Mouse (Mus musculus) C2C12 (cell line): ENCODE data around the gene Ndufa6. TPM values are rescaled to one million over a fixed set of nuclear protein-coding genes. Genes with fewer than 3 reads are reported as not detected.
A peak's percentile ranks its signal among the peaks of the same experiment; 100 is the strongest.

Experiments used
- H3K27me3 ChIP-seq: one replicate; pipeline ENCODE4 v1.6.1; 2011; ENCODE audit not compliant: control insufficient read depth, insufficient read depth, insufficient read length
- H3K36me3 ChIP-seq: one replicate; pipeline ENCODE4 v1.6.1; 2011; ENCODE audit not compliant: control insufficient read depth, insufficient read depth
- H3K4me3 ChIP-seq: one replicate; pipeline ENCODE4 v1.5.1; 2011; ENCODE audit warnings: mild to moderate bottlenecking, control low read depth; ENCODE audit not compliant: poor library complexity, insufficient read depth, severe bottlenecking
- H3K79me2 ChIP-seq: one replicate; pipeline ENCODE4 v1.6.1; 2011; ENCODE audit not compliant: control insufficient read depth, insufficient read depth
- H3K79me3 ChIP-seq: one replicate; pipeline ENCODE4 v1.6.1; 2011; ENCODE audit warnings: low read depth, control low read depth
- H3ac ChIP-seq: one replicate; pipeline ENCODE3; 2011; ENCODE audit warnings: low read depth; ENCODE audit not compliant: control insufficient read depth, insufficient read length
- CEBPB ChIP-seq: IDR thresholded peaks from one replicate; pipeline ENCODE4 v1.6.1; 2011; ENCODE audit warnings: low read depth, mild to moderate bottlenecking, control low read depth, moderate library complexity
- CTCF ChIP-seq: IDR thresholded peaks from one replicate; pipeline ENCODE4 v1.5.1; 2011; ENCODE audit not compliant: control insufficient read depth, insufficient read depth, insufficient read length
- FOSL1 ChIP-seq: IDR thresholded peaks from one replicate; pipeline ENCODE4 v1.8.0; 2011; ENCODE audit warnings: mild to moderate bottlenecking, low read length; ENCODE audit not compliant: poor library complexity, insufficient read depth, severe bottlenecking
- MAX ChIP-seq: IDR thresholded peaks from one replicate; pipeline ENCODE4 v1.6.1; 2011; ENCODE audit warnings: mild to moderate bottlenecking, control low read depth
- MYOD1 ChIP-seq: IDR thresholded peaks from one replicate; pipeline ENCODE4 v1.6.1; 2011; ENCODE audit warnings: low read depth; ENCODE audit not compliant: control insufficient read depth, insufficient read length
- MYOG ChIP-seq: IDR thresholded peaks from one replicate; pipeline ENCODE4 v1.6.1; 2011; ENCODE audit not compliant: control insufficient read depth, insufficient read length; ENCODE audit errors: extremely low read depth
- USF1 ChIP-seq: IDR thresholded peaks from one replicate; pipeline ENCODE4 v1.6.1; 2011; ENCODE audit warnings: low read depth, mild to moderate bottlenecking, control low read depth, moderate library complexity
- polyA plus RNA-seq: library from polyadenylated mRNA; unstranded; fragments of >200 nt; fragmentation: generic; extraction: Trizol; gene quantifications from one replicate; pipeline ENCODE4 v1.2.1, GENCODE M21; 2012; ENCODE audit warnings: missing spikeins

Gene Ndufa6
- polyA plus RNA-seq, 1 experiment: 385 TPM

DNA sequence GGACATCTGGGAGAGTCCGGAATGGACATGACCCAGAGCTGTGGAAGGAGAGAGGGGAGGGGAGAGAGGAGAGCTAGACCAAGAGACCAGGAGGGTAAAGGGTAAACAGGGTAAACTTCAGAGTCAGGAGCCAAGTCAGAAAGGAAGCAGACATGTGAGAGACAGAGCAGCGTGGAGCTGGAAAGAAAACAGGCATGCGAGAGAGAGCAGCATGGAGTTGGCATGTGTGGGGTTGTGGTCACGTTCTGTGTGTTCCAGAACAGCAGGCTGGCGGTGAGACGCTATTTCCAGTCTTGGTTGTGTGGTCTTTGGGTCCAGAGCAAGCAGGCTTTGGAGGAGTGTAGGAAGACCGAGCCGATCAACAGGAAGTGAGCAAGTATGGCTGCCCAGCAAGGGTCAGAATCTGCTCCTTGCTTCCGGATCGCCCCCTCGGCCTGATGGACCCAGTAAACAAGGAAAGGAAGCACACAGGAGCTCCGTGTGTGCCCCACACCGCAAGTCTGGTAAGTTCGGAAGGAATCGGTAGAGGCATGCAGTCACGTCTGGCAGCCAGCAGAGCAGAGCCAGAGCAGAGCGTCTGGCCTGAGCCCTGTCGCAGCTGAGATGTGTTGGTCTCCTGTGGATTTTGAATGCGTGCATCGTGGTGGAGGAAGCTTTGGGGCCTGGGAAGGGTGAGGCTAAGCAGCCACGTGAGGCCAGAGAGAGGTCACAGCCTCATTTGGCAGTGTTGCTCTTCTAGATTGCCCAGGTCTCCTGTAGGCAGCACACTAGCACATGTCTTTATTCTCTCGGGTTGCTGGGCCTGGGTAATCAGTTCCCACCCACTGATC, 4.5 kb upstream of the Ndufa6 start:
- Histone ChIP-seq H3K36me3 (no peaks in the 10 kb centered on the region), H3K4me3 (no peak overlapping the region), H3K79me3 (peaks cover 1% of the 10 kb centered on the region), H3K27me3 (no peaks in the 10 kb centered on the region), H3ac (no peak overlapping the region), H3K79me2 (peaks cover 5% of the 10 kb centered on the region)
- no peak for TF ChIP-seq USF1

DNA sequence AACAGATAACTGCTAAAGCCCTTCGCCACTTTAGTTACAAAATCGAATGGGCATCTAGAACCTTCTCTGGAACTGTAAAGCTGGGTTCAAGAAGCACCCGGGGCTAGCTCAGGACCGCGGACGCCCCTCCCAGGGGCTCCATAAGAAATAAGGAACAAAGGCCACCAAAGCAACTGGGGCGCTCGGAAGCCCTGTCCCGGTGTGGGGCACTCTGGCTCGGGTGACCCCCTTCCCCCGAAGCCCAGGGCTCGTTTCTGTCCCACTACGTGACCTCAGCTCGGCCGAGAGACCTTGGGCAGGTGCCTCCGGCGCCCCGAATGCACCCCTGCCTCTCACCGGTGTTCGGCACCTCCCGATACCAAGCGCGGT, 393 bp downstream of the Ndufa6 start:
- peaks cover 42% of the 10 kb centered on the region for H3K79me2 ChIP-seq
- no peak for TF ChIP-seq CEBPB
- no peak for TF ChIP-seq MAX
- TF ChIP-seq CTCF: no peak
- TF ChIP-seq MYOG: no peak
- TF ChIP-seq MYOD1: no peak
- no peak for TF ChIP-seq USF1
- TF ChIP-seq FOSL1: no peak
- H3K36me3 ChIP-seq: peaks cover 27% of the 10 kb centered on the region
- peak overlapping the region; percentile 95 for H3ac ChIP-seq
- peaks cover 25% of the 10 kb centered on the region for H3K79me3 ChIP-seq
- H3K4me3 ChIP-seq: peak overlapping the region; percentile 100
- no peaks in the 10 kb centered on the region for H3K27me3 ChIP-seq

DNA sequence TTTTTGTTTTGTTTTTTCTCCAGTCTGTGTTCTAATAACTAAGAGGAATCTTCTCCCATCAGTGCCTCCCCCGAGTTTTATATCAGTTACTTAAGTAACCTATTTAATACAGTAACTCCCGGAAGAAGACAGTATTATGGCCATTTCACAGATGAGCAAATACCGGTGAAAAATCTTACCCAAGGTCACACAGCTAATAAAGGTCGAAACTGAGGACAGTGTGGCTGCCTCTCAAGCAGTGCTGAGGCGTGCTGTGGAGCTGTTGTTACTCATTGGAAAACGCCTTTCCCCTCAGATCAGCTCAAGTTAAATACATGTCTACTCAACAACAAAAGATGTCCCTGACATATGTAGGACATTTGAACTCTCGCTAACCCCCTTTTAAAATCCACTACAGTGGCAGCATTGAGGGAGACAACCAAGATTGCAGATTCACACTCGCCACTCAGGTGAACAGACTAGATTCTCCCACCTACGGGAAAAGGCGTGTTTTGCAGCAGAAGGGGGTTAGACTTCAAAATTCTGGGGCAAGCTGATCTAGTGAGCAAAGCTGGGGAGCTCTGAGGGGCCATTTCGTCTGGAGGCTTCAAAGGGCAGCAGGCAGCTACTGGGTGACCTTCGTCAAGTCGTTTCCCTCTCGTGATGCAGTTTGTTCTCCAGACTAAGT, 911 bp downstream of the Ndufa6 start:
- peak overlapping the region; percentile 95 for H3ac ChIP-seq
- no peaks in the 10 kb centered on the region for H3K27me3 ChIP-seq
- no peak for TF ChIP-seq CTCF
- no peak for TF ChIP-seq FOSL1
- no peak for TF ChIP-seq CEBPB
- TF ChIP-seq MYOG: no peak
- TF ChIP-seq USF1: no peak
- no peak for TF ChIP-seq MAX
- TF ChIP-seq MYOD1: no peak
- H3K79me3 ChIP-seq: peaks cover 25% of the 10 kb centered on the region
- H3K79me2 ChIP-seq: peaks cover 47% of the 10 kb centered on the region
- H3K4me3 ChIP-seq: peak overlapping the region; percentile 100
- H3K36me3 ChIP-seq: peaks cover 33% of the 10 kb centered on the region

DNA sequence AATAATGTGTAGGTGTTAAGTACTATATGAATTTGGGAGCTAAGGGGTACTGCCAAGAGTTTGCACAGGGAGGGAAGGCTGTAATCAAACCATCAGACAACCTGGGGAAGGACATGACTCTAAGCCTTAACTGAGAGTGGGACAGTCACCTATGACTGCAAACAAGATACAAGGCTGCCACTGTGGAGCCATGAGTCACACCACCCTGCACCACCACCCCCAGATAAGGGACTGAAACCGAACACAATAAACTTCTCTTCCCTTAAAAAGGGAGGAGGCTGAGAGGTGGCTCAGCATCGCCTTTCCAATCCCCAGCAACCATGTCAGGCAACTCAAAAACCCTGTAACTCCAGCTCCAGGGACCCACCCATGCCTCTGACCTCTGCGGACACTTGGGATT, 2.6 kb downstream of the Ndufa6 start:
- Histone ChIP-seq H3K79me2 (peaks cover 64% of the 10 kb centered on the region), H3K27me3 (no peaks in the 10 kb centered on the region), H3K79me3 (peaks cover 37% of the 10 kb centered on the region), H3ac (no peak overlapping the region), H3K36me3 (peaks cover 40% of the 10 kb centered on the region), H3K4me3 (no peak overlapping the region)
- TF ChIP-seq CEBPB (no peak), USF1 (no peak), FOSL1 (no peak), MAX (no peak), CTCF (no peak), MYOD1 (no peak), MYOG (no peak)

DNA sequence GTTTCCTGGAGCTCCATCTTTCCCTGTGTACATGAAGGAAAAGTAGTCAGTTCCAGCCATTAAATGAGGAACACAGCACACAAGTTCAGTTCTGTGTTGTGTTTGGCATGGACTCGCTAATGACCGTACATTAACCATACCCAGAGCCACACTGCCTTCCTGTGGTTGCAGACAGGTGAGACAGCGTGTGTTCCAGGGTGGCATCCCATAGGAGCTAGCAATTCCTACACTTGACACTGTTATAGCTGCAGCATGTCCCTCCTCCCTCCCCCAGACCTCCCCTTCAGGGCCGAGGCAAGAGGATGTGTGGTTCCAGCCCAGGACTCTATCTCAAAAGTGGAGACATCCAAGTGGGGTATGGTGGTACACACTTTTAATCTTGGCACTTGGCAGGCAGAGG, 3.8 kb downstream of the Ndufa6 start:
- H3K79me3 ChIP-seq: peaks cover 38% of the 10 kb centered on the region
- no peaks in the 10 kb centered on the region for H3K27me3 ChIP-seq
- TF ChIP-seq USF1: no peak
- no peak for TF ChIP-seq MAX
- no peak for TF ChIP-seq MYOG
- no peak for TF ChIP-seq MYOD1
- no peak for TF ChIP-seq CEBPB
- no peak for TF ChIP-seq CTCF
- TF ChIP-seq FOSL1: no peak
- H3K4me3 ChIP-seq: no peak overlapping the region
- H3K36me3 ChIP-seq: peaks cover 40% of the 10 kb centered on the region
- peaks cover 67% of the 10 kb centered on the region for H3K79me2 ChIP-seq
- H3ac ChIP-seq: no peak overlapping the region

DNA sequence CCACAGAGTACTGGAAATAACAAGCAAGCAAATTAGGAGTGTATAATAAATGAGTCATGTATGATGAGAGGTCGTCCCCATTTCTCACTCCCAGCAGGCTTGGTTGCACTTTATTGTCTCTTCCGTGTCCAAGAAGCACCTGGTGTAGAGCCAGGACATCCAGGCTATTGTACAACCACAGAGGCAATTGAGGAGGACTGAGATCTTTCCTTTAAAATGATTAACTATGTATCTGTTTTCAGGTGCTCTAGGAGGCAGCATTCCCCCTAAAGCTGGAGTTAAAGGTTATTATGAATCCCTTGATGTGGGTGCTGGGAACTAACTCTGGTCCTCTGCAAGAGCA, 5.2 kb downstream of the Ndufa6 start:
- TF ChIP-seq FOSL1: no peak
- no peak for TF ChIP-seq MYOG
- no peak for TF ChIP-seq CEBPB
- TF ChIP-seq MYOD1: no peak
- Histone ChIP-seq H3K27me3 (no peaks in the 10 kb centered on the region), H3K4me3 (no peak overlapping the region), H3K79me3 (peaks cover 38% of the 10 kb centered on the region), H3K36me3 (peaks cover 40% of the 10 kb centered on the region), H3ac (no peak overlapping the region), H3K79me2 (peaks cover 65% of the 10 kb centered on the region)
